Mouse (Mus musculus) forebrain, postnatal 0 days (tissue): ENCODE measurements around the gene Gm28551. TPM values are rescaled to one million over a fixed set of nuclear protein-coding genes. Genes with fewer than 3 reads are reported as not detected.
"Not testable (repeated sequence)": the region's sequence is repeated elsewhere in the genome, so short reads cannot be mapped to it uniquely, and the experiment has no call there.

Source experiments
- ATAC-seq: fragments of 200-750 bp; cut with Nextera tagmentation; 2 replicates; pipeline ENCODE4 v1.8.0; 2017; ENCODE audit warnings: mild to moderate bottlenecking, moderate library complexity
- DNase-seq: peaks from one replicate; pipeline ENCODE4 v3.0.0-alpha.2; 2015
- H3K27ac ChIP-seq: fragments of 300-500 bp; sonication (generic); 2 replicates; pipeline ENCODE4 v1.5.1; 2014; ENCODE audit warnings: low read depth, mild to moderate bottlenecking, antibody characterized with exemption, low read length, moderate library complexity, mixed read lengths
- H3K27me3 ChIP-seq: fragments of 300-500 bp; sonication (generic); 2 replicates; pipeline ENCODE4 v1.6.1; 2014; ENCODE audit warnings: mild to moderate bottlenecking, low read length, mixed read lengths; ENCODE audit not compliant: insufficient read depth
- H3K36me3 ChIP-seq: fragments of 300-500 bp; sonication (generic); 2 replicates; pipeline ENCODE4 v1.6.1; 2014; ENCODE audit warnings: mild to moderate bottlenecking, moderate library complexity; ENCODE audit not compliant: insufficient read depth
- H3K4me1 ChIP-seq: fragments of 300-500 bp; sonication (generic); 2 replicates; pipeline ENCODE4 v1.6.1; 2014; ENCODE audit warnings: antibody characterized with exemption; ENCODE audit not compliant: insufficient read depth
- H3K4me2 ChIP-seq: fragments of 300-500 bp; sonication (generic); 2 replicates; pipeline ENCODE4 v1.6.1; 2014; ENCODE audit warnings: low read depth, mild to moderate bottlenecking, moderate library complexity
- H3K4me3 ChIP-seq: fragments of 300-500 bp; sonication (generic); 2 replicates; pipeline ENCODE4 v1.5.1; 2014; ENCODE audit warnings: low read depth, low read length, mixed read lengths
- H3K9ac ChIP-seq: fragments of 300-500 bp; sonication (generic); 2 replicates; pipeline ENCODE4 v1.6.1; 2014; ENCODE audit warnings: mild to moderate bottlenecking
- H3K9me3 ChIP-seq: fragments of 300-500 bp; sonication (generic); 2 replicates; pipeline ENCODE4 v1.6.1; 2016; ENCODE audit warnings: low read length
- CTCF ChIP-seq: sonication (generic); IDR thresholded peaks from 2 replicates; pipeline ENCODE4 v1.5.1; 2016; ENCODE audit warnings: antibody characterized with exemption, control low read depth, low read depth
- WGBS: fragments of 180-500 bp; shearing (Covaris S2); extraction: QIAGEN DNeasy Blood & Tissue Kit; methylation state at CpG from one replicate; pipeline ENCODE4 v1.1.7; 2014; 5-methylcytosine and 5-hydroxymethylcytosine counted together
- polyA plus RNA-seq: library from polyadenylated mRNA; unstranded; fragments of >200 nt; fragmentation: Nextera tagmentation; extraction: Ambion mirVana; gene quantifications from 2 replicates; pipeline ENCODE4 v1.2.1, GENCODE M21; 2015
- total RNA-seq: library from RNA; depleted of rRNA; stranded (reverse); fragments of >200 nt; gene quantifications from 2 replicates; pipeline ENCODE4 v1.2.3, GENCODE M21; 2014; rRNA removed

The Gm28551 gene
- total RNA-seq: 1.00 and 1.5 TPM in 2 replicates
- 1.5 and 2.1 TPM in 2 replicates for polyA plus RNA-seq

DNA sequence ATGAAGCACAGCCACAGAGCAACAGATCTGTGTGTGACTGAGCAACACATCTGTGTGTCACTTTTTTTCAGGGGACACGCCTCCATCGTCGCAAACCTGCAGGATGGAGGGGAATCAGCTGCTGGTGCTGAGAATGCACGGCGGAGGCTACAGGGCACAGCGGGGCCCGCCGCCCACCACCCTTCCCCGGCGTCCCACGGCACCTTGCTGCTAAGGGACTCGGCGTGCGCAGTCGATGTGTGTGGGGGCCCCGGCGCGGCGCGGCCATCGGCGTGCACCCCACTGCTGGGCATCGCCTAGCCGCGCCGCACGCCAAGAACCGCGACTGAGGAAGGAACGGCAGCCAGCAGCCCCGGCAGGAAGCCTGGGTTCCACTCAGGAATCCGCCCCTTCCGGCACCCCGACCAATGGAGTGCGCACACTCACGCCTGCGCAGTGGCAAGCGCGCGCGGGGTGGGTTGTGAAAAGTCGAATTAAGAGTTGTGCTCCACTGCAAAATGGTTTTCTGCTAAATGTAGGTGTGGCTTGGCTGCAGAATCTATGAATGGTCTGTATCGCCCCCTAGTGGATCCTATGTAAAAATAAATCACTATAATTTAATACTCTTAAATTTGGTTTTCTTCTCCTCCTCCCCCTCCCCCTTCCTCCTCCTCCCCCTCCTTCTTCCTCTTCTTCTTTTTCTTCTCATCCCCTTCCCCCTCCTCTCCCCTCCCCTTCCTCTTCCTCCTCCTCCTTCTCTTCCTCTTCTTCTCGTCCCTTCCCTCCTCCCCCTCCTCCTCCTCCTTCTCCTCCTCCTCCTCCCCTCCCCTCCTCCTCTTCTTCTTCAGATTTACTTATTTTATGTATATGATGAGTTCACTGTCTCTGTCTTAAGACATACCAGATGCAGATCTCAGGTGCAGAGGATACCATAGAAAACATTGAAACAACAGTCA lies at the start of gene Gm28551, which contains the start of the genes Asdurf and Asnsd1:
TSS of gene Gm28551 (minus strand) at position 341 of the 935 bp plus-strand sequence.
TSS of gene Asdurf (minus strand) at position 293 of the 935 bp plus-strand sequence.
TSS of gene Asnsd1 (minus strand) at position 426 of the 935 bp plus-strand sequence.
- TF ChIP-seq CTCF: peak; percentile 71
- WGBS: under 1% methylated on average over 44 of the region's 44 CpGs
- Histone ChIP-seq H3K4me2 (peak within 1 kb of the TSS; percentile 53), H3K4me1 (peaks cover 6% of the 10 kb centered on the region; the same call in 1 of the 2 replicates), H3K27me3 (no peaks in the 10 kb centered on the region), H3K9me3 (no peaks in the 10 kb centered on the region), H3K36me3 (peaks cover 13% of the 10 kb centered on the region), H3K4me3 (peak within 1 kb of the TSS; percentile 90), H3K27ac (peak within 1 kb of the TSS; percentile 90), H3K9ac (peak within 1 kb of the TSS; percentile 91)
- DNase-seq: peak; percentile 99
- ATAC-seq: peak; percentile 100

DNA sequence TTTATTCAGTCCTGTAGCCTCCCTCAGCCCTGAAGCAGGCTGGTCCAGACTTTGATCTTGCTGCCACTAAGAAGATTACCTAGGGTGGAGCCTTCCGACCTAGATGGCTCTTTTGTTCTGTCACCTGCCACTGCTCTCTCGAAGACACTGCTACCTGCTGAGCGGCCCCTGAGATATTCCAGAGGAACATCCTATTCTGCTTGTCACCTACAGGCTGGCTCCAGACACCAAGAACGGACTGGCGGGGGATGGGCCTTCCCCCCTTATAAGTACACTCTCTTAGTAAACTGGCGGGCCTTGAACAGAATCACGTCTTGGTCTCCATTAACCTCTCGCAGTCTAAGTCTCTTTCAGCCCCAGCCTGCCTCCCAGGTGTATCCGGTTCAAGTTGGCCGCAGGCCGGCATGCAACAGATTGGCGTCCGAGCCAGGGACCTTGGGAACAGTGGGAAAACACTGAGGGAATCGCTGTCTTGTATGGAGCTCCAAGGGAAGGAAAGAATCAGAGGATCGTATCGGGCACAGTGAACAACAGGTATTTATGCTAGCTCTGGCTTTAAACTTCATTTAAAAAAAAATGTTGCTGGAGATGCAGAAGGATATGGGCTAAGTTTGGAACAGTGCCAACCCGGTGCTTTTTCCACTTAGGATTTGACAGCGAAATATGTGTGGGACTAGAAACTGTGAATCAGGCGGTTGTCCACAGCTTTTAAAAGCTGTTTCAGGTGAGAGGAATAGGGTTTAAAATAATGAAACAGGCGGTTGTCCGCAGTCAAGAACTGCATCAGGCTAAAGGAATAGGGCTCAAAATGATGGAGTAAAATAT lies 41.7 kb upstream of the Gm28551 start:
- peak overlapping the region; percentile 35 for H3K4me2 ChIP-seq
- WGBS: 30% methylated on average over 21 of the region's 21 CpGs

DNA sequence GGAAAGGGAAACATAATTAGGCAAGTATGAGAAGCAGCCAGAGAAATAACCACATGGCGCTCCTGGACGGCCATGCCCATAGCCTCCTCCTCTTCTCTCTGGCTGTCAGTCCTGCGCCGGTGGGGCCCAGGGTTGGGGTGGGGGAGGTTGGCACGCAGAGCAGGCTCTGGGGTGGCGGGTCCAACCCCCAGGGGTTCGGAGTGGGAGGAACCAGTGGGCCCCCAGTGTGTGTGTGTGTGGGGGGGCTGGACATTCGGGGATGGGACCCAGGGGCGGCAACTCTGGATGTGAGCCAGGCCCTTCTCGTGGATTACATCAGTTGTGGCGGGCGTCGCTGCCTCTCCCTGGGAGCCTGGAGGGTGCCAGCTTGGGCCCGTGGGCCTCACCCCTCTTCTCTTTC lies 36.3 kb upstream of the Gm28551 start:
- no peak for DNase-seq
- 83% methylated on average over 9 of the region's 14 CpGs for WGBS
- Histone ChIP-seq H3K4me1 (no peaks in the 10 kb centered on the region), H3K4me3 (no peak overlapping the region), H3K9ac (no peak overlapping the region), H3K27me3 (no peaks in the 10 kb centered on the region), H3K27ac (no peak overlapping the region), H3K4me2 (no peak overlapping the region), H3K9me3 (no peaks in the 10 kb centered on the region), H3K36me3 (no peaks in the 10 kb centered on the region)
- TF ChIP-seq CTCF: no peak
- no peak for ATAC-seq

More for the DNA sequence above, 41.7 kb upstream of the Gm28551 start:
- not testable (repeated sequence) for H3K9me3 ChIP-seq, H3K36me3 ChIP-seq, H3K27me3 ChIP-seq, H3K9ac ChIP-seq, ATAC-seq, H3K27ac ChIP-seq, H3K4me3 ChIP-seq, H3K4me1 ChIP-seq
- DNase-seq: peak; percentile 8

DNA sequence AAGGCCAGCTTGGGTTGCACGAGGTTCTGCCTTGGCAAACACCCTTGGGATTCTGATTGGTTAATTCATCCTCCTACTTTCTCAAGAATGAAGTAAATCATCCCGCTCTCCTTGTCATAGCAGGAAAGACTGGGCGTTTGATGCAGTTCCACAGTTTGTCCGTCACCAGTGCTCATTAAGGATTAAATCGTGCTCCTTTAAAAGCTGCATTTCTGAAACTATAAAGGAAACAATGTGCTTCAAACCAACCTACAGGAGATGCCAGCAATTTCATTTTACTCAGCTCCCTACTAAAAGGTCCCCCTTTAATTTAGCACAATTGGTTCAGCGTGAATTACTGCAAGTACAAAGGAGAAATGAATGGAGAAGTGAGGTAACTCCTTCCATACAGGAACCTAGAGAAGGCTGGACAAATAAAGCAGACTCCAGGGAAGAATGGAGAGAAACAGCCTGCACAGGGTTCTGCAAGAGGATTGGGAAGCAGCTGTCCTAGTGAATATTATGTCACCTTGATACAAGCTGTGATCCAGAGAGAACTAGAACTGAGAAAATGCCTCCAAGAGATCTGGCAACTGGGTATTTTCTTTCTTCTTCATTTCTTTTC lies 31.7 kb upstream of the Gm28551 start:
- H3K27me3 ChIP-seq: no peaks in the 10 kb centered on the region
- no peak overlapping the region for H3K4me2 ChIP-seq
- no peak overlapping the region for H3K27ac ChIP-seq
- no peaks in the 10 kb centered on the region for H3K36me3 ChIP-seq
- ATAC-seq: peak; percentile 42
- DNase-seq: no peak
- no peak overlapping the region for H3K4me3 ChIP-seq
- H3K9ac ChIP-seq: no peak overlapping the region
- no peaks in the 10 kb centered on the region for H3K4me1 ChIP-seq
- TF ChIP-seq CTCF: no peak
- 19% methylated on average over 6 of the region's 6 CpGs for WGBS
- H3K9me3 ChIP-seq: no peaks in the 10 kb centered on the region

DNA sequence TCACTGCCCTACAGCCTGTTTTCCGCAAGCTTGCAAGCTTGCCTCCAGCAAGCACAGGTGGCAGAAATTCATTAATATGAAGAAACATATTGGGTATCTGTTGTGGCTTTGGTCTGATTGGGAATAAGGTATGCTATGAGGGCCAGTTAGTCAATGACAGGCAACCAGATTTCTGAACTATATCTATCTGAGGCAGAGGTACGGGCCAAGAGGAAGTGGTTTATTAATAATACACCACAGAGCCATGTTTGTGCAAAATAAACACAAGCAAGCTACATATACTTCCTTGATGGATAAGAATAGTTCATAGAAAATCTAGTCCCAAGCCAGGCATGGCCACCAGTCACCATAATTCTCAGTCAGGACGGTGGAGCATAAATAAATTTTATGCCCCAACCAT lies 25.3 kb upstream of the Gm28551 start:
- Histone ChIP-seq H3K36me3 (no peaks in the 10 kb centered on the region), H3K9ac (no peak overlapping the region), H3K4me3 (no peak overlapping the region), H3K27me3 (no peaks in the 10 kb centered on the region), H3K4me2 (no peak overlapping the region), H3K27ac (no peak overlapping the region), H3K4me1 (no peaks in the 10 kb centered on the region), H3K9me3 (no peaks in the 10 kb centered on the region)
- no peak for ATAC-seq
- TF ChIP-seq CTCF: no peak
- 67% methylated on average over 3 of the region's 3 CpGs for WGBS
- no peak for DNase-seq

DNA sequence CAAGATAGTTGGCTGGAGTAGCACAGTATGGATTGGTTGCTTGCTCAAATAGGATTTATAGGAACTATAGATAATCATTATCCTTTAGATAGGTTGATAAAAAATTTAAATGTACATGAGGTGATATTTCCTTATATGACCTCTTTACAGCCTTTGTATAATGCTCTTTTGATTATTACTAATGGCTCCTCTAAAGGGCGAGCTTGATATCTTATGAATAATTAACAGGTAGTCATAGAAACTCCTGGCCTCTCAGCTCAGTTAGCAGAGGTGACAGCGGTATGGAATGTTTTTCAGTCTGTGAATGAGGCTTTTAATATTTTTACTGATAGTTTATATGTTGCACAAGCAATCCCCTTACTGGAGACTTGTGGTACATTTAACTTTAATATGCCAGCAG lies 23.5 kb upstream of the Gm28551 start:
- not testable (repeated sequence) for H3K4me3 ChIP-seq, ATAC-seq, DNase-seq, H3K4me1 ChIP-seq, H3K9ac ChIP-seq, H3K9me3 ChIP-seq, H3K27ac ChIP-seq, H3K27me3 ChIP-seq, H3K36me3 ChIP-seq, H3K4me2 ChIP-seq
- 78% methylated on average over 2 of the region's 2 CpGs for WGBS
